Mouse (Mus musculus) hindbrain, embryonic 16.5 days (tissue): ENCODE data around the gene Zbtb1. TPM values are rescaled to one million over a fixed set of nuclear protein-coding genes. Genes with fewer than 3 reads are reported as not detected.

Source experiments
- ATAC-seq: fragments of 200-750 bp; cut with Nextera tagmentation; 2 replicates; pipeline ENCODE4 v1.8.0; 2017; ENCODE audit warnings: moderate TSS enrichment, moderate library complexity
- H3K27ac ChIP-seq: fragments of 300-500 bp; sonication (generic); 2 replicates; pipeline ENCODE4 v1.5.1; 2014; ENCODE audit warnings: low read depth, mild to moderate bottlenecking, control low read depth, low read length, moderate library complexity
- H3K27me3 ChIP-seq: fragments of 300-500 bp; sonication (generic); replicated peaks from 2 replicates; pipeline ENCODE4 v1.6.1; 2014; ENCODE audit warnings: low read length; ENCODE audit not compliant: control insufficient read depth, insufficient read depth
- H3K36me3 ChIP-seq: fragments of 300-500 bp; sonication (generic); 2 replicates; pipeline ENCODE4 v1.6.1; 2014; ENCODE audit warnings: mild to moderate bottlenecking, low read length, moderate library complexity, mixed read lengths; ENCODE audit not compliant: control insufficient read depth, insufficient read depth
- H3K4me1 ChIP-seq: fragments of 300-500 bp; sonication (generic); 2 replicates; pipeline ENCODE4 v1.6.1; 2014; ENCODE audit warnings: low read depth, low read length; ENCODE audit not compliant: control insufficient read depth, insufficient read depth
- H3K4me2 ChIP-seq: fragments of 300-500 bp; sonication (generic); 2 replicates; pipeline ENCODE4 v1.6.1; 2014; ENCODE audit warnings: mild to moderate bottlenecking, low read length, control low read depth, moderate library complexity
- H3K4me3 ChIP-seq: fragments of 300-500 bp; sonication (generic); 2 replicates; pipeline ENCODE4 v1.5.1; 2014; ENCODE audit warnings: mild to moderate bottlenecking, low read length, control low read depth, moderate library complexity
- H3K9ac ChIP-seq: fragments of 300-500 bp; sonication (generic); 2 replicates; pipeline ENCODE4 v1.6.1; 2014; ENCODE audit warnings: low read depth, mild to moderate bottlenecking, control low read depth, low read length, moderate library complexity
- H3K9me3 ChIP-seq: fragments of 300-500 bp; sonication (generic); 2 replicates; pipeline ENCODE4 v1.6.1; 2014; ENCODE audit warnings: mild to moderate bottlenecking, low read length, moderate library complexity; ENCODE audit not compliant: control insufficient read depth
- WGBS: fragments of 180-500 bp; shearing (Covaris S2); extraction: QIAGEN DNeasy Blood & Tissue Kit; methylation state at CpG from one replicate; pipeline ENCODE4 v1.1.7; 2014; 5-methylcytosine and 5-hydroxymethylcytosine counted together
- polyA plus RNA-seq: library from polyadenylated mRNA; unstranded; fragments of >200 nt; fragmentation: Nextera tagmentation; extraction: Ambion mirVana; gene quantifications from 2 replicates; pipeline ENCODE4 v1.2.1, GENCODE M21; 2015

Zbtb1 gene
- polyA plus RNA-seq, 1 experiment from 2014 or later, result 3.2 TPM

GRCm38 (mm10) chr12:76397281-76397680 is 27.2 kb downstream of the Zbtb1 start:
- Histone ChIP-seq H3K36me3 (no peaks in the 10 kb centered on the region), H3K27ac (no peak overlapping the region), H3K4me2 (no peak overlapping the region), H3K9ac (no peak overlapping the region), H3K27me3 (no peaks in the 10 kb centered on the region), H3K4me3 (no peak overlapping the region), H3K9me3 (no peaks in the 10 kb centered on the region), H3K4me1 (no peaks in the 10 kb centered on the region)
- 89% methylated on average over 5 of the region's 5 CpGs for WGBS
- no peak for ATAC-seq

- Histone ChIP-seq H3K4me2 (no peak overlapping the region), H3K9ac (no peak overlapping the region), H3K36me3 (no peaks in the 10 kb centered on the region), H3K4me1 (peaks cover 20% of the 10 kb centered on the region), H3K9me3 (no peaks in the 10 kb centered on the region), H3K27ac (no peak overlapping the region), H3K27me3 (peaks cover 16% of the 10 kb centered on the region), H3K4me3 (no peak overlapping the region)
- 55% methylated on average over 3 of the region's 3 CpGs for WGBS
- no peak for ATAC-seq
These were observed 31.6 kb downstream of the Zbtb1 start for GRCm38 (mm10) chr12:76401674-76402073.

- H3K27ac ChIP-seq, result peak overlapping the region; percentile 93
- H3K9me3 ChIP-seq, result no peaks in the 10 kb centered on the region
- peaks cover 21% of the 10 kb centered on the region for H3K27me3 ChIP-seq
- peak; percentile 88 for ATAC-seq
- peak overlapping the region; percentile 83 for H3K9ac ChIP-seq
- no peaks in the 10 kb centered on the region for H3K36me3 ChIP-seq
- peak overlapping the region; percentile 93 for H3K4me2 ChIP-seq
- WGBS, result 1% methylated on average over 54 of the region's 54 CpGs
- peak overlapping the region; percentile 80 for H3K4me3 ChIP-seq
- peaks cover 20% of the 10 kb centered on the region for H3K4me1 ChIP-seq
These were observed 33.2 kb downstream of the Zbtb1 start for GRCm38 (mm10) chr12:76402991-76403885.

DNA sequence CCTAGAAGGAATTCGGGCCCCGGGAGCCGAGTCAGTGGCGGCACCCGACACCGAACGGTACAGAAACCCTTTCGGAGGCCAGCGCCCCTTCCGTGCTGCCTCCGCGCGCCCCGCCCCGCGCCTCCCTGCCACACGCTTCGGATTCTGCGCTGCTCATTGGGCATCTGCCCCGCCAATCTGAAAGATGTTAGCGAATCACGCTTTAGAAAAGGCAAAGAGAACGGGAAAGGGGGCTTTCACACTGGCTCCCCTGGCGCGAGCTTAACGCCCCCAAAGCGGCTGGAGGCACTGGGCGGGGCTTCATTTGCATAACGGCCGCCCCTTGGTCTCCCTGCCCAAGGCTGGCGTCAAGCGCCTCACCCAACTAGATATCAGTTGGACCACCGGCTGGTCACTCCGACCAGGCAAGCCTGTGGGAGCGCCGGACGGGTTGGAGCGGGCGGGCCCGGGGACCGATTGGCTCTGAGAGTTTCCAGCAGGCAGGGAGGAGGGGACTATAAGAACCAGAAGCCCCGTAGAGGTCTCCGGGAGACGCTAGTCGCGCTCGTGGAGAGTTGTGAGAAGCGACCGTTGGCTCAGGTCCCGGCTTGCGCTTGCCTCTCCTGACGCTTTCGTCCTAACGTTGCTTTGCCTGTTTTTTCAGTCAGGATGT is 33.9 kb downstream of the Zbtb1 start, which contains the start of gene Hspa2:
Gene Hspa2, plus strand, starts transcription at position 291 of the 652 bp plus-strand sequence.
- Histone ChIP-seq H3K4me3 (peak within 1 kb of the TSS; percentile 80), H3K27me3 (peaks cover 21% of the 10 kb centered on the region), H3K9me3 (no peaks in the 10 kb centered on the region), H3K4me2 (peak within 1 kb of the TSS; percentile 93), H3K9ac (peak within 1 kb of the TSS; percentile 83), H3K27ac (peak within 1 kb of the TSS; percentile 93), H3K36me3 (no peaks in the 10 kb centered on the region), H3K4me1 (peaks cover 20% of the 10 kb centered on the region)
- under 1% methylated on average over 54 of the region's 54 CpGs for WGBS
- ATAC-seq, result peak; percentile 98

GRCm38 (mm10) chr12:76404836-76405182 is 34.7 kb downstream of the Zbtb1 start:
- H3K9ac ChIP-seq, result peak overlapping the region; percentile 17; the same call in 1 of the 2 replicates
- peak overlapping the region; percentile 93 for H3K4me2 ChIP-seq
- H3K4me1 ChIP-seq, result peaks cover 20% of the 10 kb centered on the region
- 6% methylated on average over 20 of the region's 20 CpGs for WGBS
- no peak overlapping the region for H3K27ac ChIP-seq
- H3K36me3 ChIP-seq, result no peaks in the 10 kb centered on the region
- ATAC-seq, result no peak
- H3K9me3 ChIP-seq, result no peaks in the 10 kb centered on the region
- H3K27me3 ChIP-seq, result peaks cover 21% of the 10 kb centered on the region
- peak overlapping the region; percentile 80 for H3K4me3 ChIP-seq

DNA sequence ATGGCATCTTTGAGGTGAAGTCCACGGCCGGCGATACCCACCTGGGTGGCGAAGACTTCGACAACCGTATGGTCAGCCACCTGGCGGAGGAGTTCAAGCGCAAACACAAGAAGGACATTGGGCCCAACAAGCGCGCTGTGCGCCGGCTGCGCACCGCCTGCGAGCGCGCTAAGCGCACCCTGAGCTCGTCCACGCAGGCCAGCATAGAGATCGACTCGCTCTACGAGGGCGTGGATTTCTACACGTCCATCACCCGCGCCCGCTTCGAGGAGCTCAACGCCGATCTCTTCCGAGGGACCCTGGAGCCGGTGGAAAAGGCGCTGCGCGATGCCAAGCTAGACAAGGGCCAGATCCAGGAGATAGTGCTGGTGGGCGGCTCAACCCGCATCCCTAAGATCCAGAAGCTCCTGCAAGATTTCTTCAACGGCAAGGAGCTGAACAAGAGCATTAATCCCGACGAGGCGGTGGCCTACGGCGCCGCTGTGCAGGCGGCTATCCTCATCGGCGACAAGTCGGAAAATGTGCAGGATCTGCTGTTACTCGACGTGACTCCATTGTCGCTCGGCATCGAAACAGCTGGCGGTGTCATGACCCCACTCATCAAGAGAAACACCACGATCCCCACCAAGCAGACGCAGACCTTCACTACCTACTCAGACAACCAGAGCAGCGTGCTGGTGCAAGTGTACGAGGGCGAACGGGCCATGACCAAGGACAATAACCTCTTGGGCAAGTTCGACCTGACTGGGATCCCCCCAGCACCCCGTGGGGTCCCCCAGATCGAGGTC is 35.3 kb downstream of the Zbtb1 start:
- Histone ChIP-seq H3K4me3 (peak overlapping the region; percentile 80), H3K9me3 (no peaks in the 10 kb centered on the region), H3K27me3 (peaks cover 21% of the 10 kb centered on the region), H3K36me3 (no peaks in the 10 kb centered on the region), H3K4me2 (peak overlapping the region; percentile 93), H3K27ac (no peak overlapping the region), H3K4me1 (peaks cover 20% of the 10 kb centered on the region), H3K9ac (peak overlapping the region; percentile 17; the same call in 1 of the 2 replicates)
- WGBS, result 3% methylated on average over 64 of the region's 64 CpGs
- ATAC-seq, result no peak

- no peak for ATAC-seq
- no peaks in the 10 kb centered on the region for H3K36me3 ChIP-seq
- H3K4me2 ChIP-seq, result peak overlapping the region; percentile 93
- no peak overlapping the region; the same call in 1 of the 2 replicates for H3K9ac ChIP-seq
- H3K4me1 ChIP-seq, result peaks cover 20% of the 10 kb centered on the region
- 3% methylated on average over 23 of the region's 23 CpGs for WGBS
- peak overlapping the region; percentile 80 for H3K4me3 ChIP-seq
- H3K27me3 ChIP-seq, result peaks cover 21% of the 10 kb centered on the region
- H3K27ac ChIP-seq, result no peak overlapping the region
- no peaks in the 10 kb centered on the region for H3K9me3 ChIP-seq
These were observed 35.9 kb downstream of the Zbtb1 start for GRCm38 (mm10) chr12:76405971-76406370.

DNA sequence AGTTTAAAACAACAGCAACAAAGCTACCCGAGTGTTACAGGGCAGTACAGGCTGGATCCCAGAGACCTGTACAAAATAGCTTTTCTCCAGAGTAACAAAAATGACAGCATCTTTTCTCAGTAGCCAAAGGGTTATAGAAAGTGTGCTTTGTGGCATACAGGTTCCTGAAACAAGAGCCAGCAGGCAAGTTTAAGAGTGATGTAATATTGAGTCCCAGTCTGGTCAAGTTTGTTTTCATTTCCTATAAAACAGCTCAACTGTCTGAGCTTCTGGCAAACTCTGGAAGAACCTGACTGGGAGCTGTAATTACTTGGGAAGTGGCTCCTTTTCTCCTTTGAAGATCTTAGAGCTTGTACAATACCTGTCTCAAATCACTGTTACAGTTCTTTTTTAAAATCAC is 37.1 kb downstream of the Zbtb1 start:
- Histone ChIP-seq H3K27ac (no peak overlapping the region), H3K4me3 (no peak overlapping the region), H3K4me1 (peaks cover 20% of the 10 kb centered on the region), H3K27me3 (peaks cover 21% of the 10 kb centered on the region), H3K4me2 (no peak overlapping the region), H3K36me3 (no peaks in the 10 kb centered on the region), H3K9me3 (no peaks in the 10 kb centered on the region), H3K9ac (no peak overlapping the region)
- no peak for ATAC-seq
- 35% methylated on average over 1 of the region's 1 CpGs for WGBS
